Mouse (Mus musculus) cerebellum, adult 18-20 months (tissue): ENCODE measurements around the gene Olfr1263.

Source experiments
- DNase-seq, 2 experiments: peaks; one replicate each; pipeline ENCODE4 v3.0.0; 2021

The Olfr1263 gene

GRCm38 (mm10) chr2:90011831-90012230 lies at the start of gene Olfr1263:
Gene Olfr1263, plus strand, starts transcription at chr2:90012131.
- no peak for DNase-seq

- no peak for DNase-seq
Observed at GRCm38 (mm10) chr2:89974184-89974583, 37.7 kb upstream of the Olfr1263 start, which contains the start of gene Olfr1260. Gene Olfr1260, plus strand, starts transcription at chr2:89974340.

GRCm38 (mm10) chr2:89977709-89978108 lies 34.2 kb upstream of the Olfr1263 start:
- no peak for DNase-seq

- no peak for DNase-seq
Observed at GRCm38 (mm10) chr2:89990921-89991320, 21.0 kb upstream of the Olfr1263 start, which contains the start of gene Olfr1261. Gene Olfr1261, plus strand, starts transcription at chr2:89991221.

GRCm38 (mm10) chr2:89999845-90000244 lies 12.1 kb upstream of the Olfr1263 start, which contains the start of gene Olfr1262:
Gene Olfr1262, plus strand, starts transcription at chr2:90000145.
- no peak for DNase-seq

- no peak for DNase-seq
Observed at GRCm38 (mm10) chr2:90025477-90025876, 13.5 kb downstream of the Olfr1263 start, which contains the start of gene Olfr1264. Gene Olfr1264, minus strand, starts transcription at chr2:90025577.

- no peak for DNase-seq
Observed at GRCm38 (mm10) chr2:90035037-90035436, 23.1 kb downstream of the Olfr1263 start, which contains the start of gene Olfr1265. Gene Olfr1265, plus strand, starts transcription at chr2:90035337.

GRCm38 (mm10) chr2:90063494-90063893 lies 51.6 kb downstream of the Olfr1263 start, which contains the start of gene Olfr140:
Gene Olfr140, minus strand, starts transcription at chr2:90063594.
- no peak for DNase-seq
